Mouse (Mus musculus) naive thymus-derived CD4-positive, alpha-beta T cell, adult 2 months (primary cell): ENCODE data around the gene Olfr8.
"Not testable (repeated sequence)": the region's sequence is repeated elsewhere in the genome, so short reads cannot be mapped to it uniquely, and the experiment has no call there.

Source experiments
- DNase-seq: peaks from one replicate; pipeline ENCODE4 v3.0.0-alpha.2; 2011; ENCODE audit warnings: low read depth

Olfr8 gene

GRCm38 (mm10) chr10:78950336-78950735 lies at the start of gene Olfr8:
Olfr8 (plus strand) TSS chr10:78950636.
- not testable (repeated sequence) for DNase-seq

- not testable (repeated sequence) for DNase-seq
Observed at GRCm38 (mm10) chr10:78912871-78913270, 37.6 kb upstream of the Olfr8 start, which contains the start of gene Olfr1354. Olfr1354 (plus strand) TSS chr10:78913171.

GRCm38 (mm10) chr10:78963009-78963408 lies 12.6 kb downstream of the Olfr8 start, which contains the start of gene Olfr1353:
Olfr1353 (plus strand) TSS chr10:78963309.
- not testable (repeated sequence) for DNase-seq

- no peak for DNase-seq
Observed at GRCm38 (mm10) chr10:78980750-78981149, 30.3 kb downstream of the Olfr8 start, which contains the start of gene Olfr1352. Olfr1352 (plus strand) TSS chr10:78981050.
